Mouse (Mus musculus) myocyte (in vitro differentiated cells): ENCODE results near the gene Noxa1. TPM values are rescaled to one million over a fixed set of nuclear protein-coding genes. Genes with fewer than 3 reads are reported as not detected.
A peak's percentile ranks its signal among the peaks of the same experiment; 100 is the strongest.

Source experiments
- H3K27me3 ChIP-seq: one replicate; pipeline ENCODE4 v1.6.1; 2011; ENCODE audit not compliant: control insufficient read depth, insufficient read depth, insufficient read length
- H3K36me3 ChIP-seq: one replicate; pipeline ENCODE4 v1.6.1; 2011; ENCODE audit not compliant: control insufficient read depth, insufficient read depth
- H3K4me2 ChIP-seq: one replicate; pipeline ENCODE4 v1.6.1; 2011; ENCODE audit warnings: low read depth, control low read depth
- H3K4me3 ChIP-seq: one replicate; pipeline ENCODE4 v1.5.1; 2011; ENCODE audit warnings: mild to moderate bottlenecking, control low read depth, moderate library complexity
- H3K79me2 ChIP-seq: one replicate; pipeline ENCODE4 v1.6.1; 2011; ENCODE audit not compliant: control insufficient read depth, insufficient read depth
- H3ac ChIP-seq: one replicate; pipeline ENCODE4 v1.6.1; 2011; ENCODE audit not compliant: control insufficient read depth, insufficient read length
- CEBPB ChIP-seq: IDR thresholded peaks from 2 replicates; pipeline ENCODE4 v1.6.1; 2011; ENCODE audit warnings: mild to moderate bottlenecking, moderate library complexity; ENCODE audit not compliant: poor library complexity, insufficient read depth, severe bottlenecking
- E2F4 ChIP-seq: IDR thresholded peaks from one replicate; pipeline ENCODE4 v1.6.1; 2011; ENCODE audit warnings: mild to moderate bottlenecking, control low read depth, moderate library complexity; ENCODE audit not compliant: insufficient read depth
- MAX ChIP-seq: IDR thresholded peaks from one replicate; pipeline ENCODE4 v1.6.1; 2011; ENCODE audit warnings: low read depth, mild to moderate bottlenecking, control low read depth
- MYOD1 ChIP-seq, 3 experiments: IDR thresholded peaks; one replicate each; pipeline ENCODE4 v1.6.1; 2011; ENCODE audit warnings: control low read depth in 2 of 3, low read depth in 2 of 3, mild to moderate bottlenecking in 2 of 3, moderate library complexity in 1 of 3; ENCODE audit not compliant: insufficient read length in 2 of 3, control insufficient read depth in 1 of 3
- MYOG ChIP-seq, 3 experiments: IDR thresholded peaks; one replicate each; pipeline ENCODE4 v1.6.1; 2011; ENCODE audit warnings: control low read depth in 2 of 3, low read depth in 2 of 3, mild to moderate bottlenecking in 2 of 3; ENCODE audit not compliant: insufficient read length in 2 of 3, control insufficient read depth in 1 of 3, insufficient read depth in 1 of 3
- POLR2A ChIP-seq: IDR thresholded peaks from one replicate; pipeline ENCODE4 v1.6.1; 2011; ENCODE audit warnings: low read depth, mild to moderate bottlenecking, control low read depth, moderate library complexity; ENCODE audit not compliant: insufficient read length
- POLR2AphosphoS2 ChIP-seq: IDR thresholded peaks from one replicate; pipeline ENCODE4 v1.6.1; 2011; ENCODE audit warnings: low read depth, control low read depth; ENCODE audit not compliant: insufficient read length
- REST ChIP-seq: IDR thresholded peaks from one replicate; pipeline ENCODE4 v1.6.1; 2011; ENCODE audit warnings: mild to moderate bottlenecking, control low read depth, moderate library complexity; ENCODE audit not compliant: insufficient read depth, insufficient read length
- SRF ChIP-seq: IDR thresholded peaks from one replicate; pipeline ENCODE4 v1.6.1; 2011; ENCODE audit warnings: low read depth; ENCODE audit not compliant: control insufficient read depth, insufficient read length
- TCF12 ChIP-seq: IDR thresholded peaks from one replicate; pipeline ENCODE4 v1.6.1; 2011; ENCODE audit warnings: mild to moderate bottlenecking, control low read depth; ENCODE audit not compliant: poor library complexity, insufficient read depth, severe bottlenecking
- TCF3 ChIP-seq: IDR thresholded peaks from one replicate; pipeline ENCODE4 v1.6.1; 2011; ENCODE audit warnings: low read depth, control low read depth; ENCODE audit not compliant: insufficient read length
- USF1 ChIP-seq: IDR thresholded peaks from one replicate; pipeline ENCODE4 v1.6.1; 2011; ENCODE audit warnings: low read depth, mild to moderate bottlenecking, control low read depth, moderate library complexity
- polyA plus RNA-seq: library from polyadenylated mRNA; unstranded; fragments of >200 nt; fragmentation: generic; extraction: Trizol; gene quantifications from one replicate; pipeline ENCODE4 v1.2.1, GENCODE M21; 2012; ENCODE audit warnings: missing spikeins

Noxa1 gene
- polyA plus RNA-seq, 1 experiment, result not detected

DNA sequence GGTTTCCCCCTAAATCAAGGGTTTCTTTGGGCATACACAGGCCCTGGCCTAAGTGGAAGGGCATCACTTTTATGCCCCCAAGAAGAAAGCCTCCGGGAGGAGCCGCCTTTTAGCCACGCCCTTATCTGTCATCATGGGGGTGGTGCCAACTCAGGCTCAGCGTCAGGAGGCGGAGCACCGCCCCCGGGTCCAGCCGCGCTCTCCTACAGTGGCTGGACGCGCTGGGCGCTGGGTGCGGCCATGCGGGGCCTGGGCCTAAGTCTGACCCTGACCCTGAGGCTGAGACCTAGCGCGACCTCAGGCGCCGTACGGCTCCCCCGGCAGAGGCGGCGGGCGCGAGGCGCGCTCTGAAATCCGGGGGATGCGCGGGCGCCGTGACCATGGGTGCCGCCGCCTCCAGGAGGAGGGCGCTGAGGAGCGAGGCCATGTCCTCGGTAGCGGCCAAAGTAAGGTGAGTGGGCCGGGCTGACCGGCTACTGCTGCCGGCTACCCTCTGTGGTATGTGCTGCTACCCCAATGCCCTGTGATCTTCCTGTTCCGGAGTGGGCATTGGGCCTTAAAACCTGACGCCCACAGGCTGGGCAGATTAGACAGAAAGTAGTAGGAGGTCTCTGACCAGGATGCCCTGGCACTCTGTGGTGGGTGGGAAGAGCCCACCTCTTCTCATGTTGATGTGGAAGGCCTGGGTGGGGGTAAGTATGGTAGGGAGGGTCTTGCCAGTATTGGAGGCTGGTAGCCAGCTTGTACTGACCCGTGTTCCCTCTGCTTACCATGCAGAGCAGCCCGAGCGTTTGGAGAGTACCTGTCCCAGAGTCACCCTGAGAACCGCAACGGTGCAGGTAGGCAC is 40.5 kb downstream of the Noxa1 start, which contains the start of gene Nsmf:
Nsmf (plus strand) TSS at position 135 of the 847 bp plus-strand sequence.
- peak in 1 of 3 experiments; percentile 17 for TF ChIP-seq MYOG (IDR thresholded peaks at IDR 0.05; ENCODE audit: control insufficient read depth in 1 of 3, insufficient read depth in 1 of 3, insufficient read length in 2 of 3, low read depth in 2 of 3)
- no peak for TF ChIP-seq MAX
- TF ChIP-seq POLR2AphosphoS2, result peak; percentile 93
- TF ChIP-seq MYOD1 (IDR thresholded peaks at IDR 0.05; ENCODE audit: control insufficient read depth in 1 of 3, insufficient read length in 2 of 3, low read depth in 2 of 3), result peak in 1 of 3 experiments; percentile 10
- TF ChIP-seq POLR2A, result peak; percentile 98

DNA sequence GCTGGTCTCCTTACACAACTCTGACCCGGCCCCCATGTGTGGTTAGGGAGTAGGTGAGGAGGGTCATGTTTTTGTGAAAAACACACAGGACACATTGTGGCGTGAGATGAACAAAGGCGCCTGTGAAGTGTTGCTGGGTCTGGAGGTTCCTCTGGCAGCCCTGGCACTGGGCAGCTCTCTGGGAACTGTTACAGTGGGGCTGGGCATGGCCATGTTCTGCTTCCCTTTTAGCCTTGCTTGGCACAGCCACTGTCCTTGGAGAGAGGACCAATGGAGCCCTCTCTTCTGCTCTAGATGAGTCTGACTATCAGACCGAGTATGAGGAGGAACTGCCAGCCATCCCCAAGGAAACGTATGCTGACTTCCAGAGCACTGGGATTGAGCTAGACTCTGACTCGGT is 41.8 kb downstream of the Noxa1 start:
- Histone ChIP-seq H3ac (no peak overlapping the region), H3K27me3 (no peaks in the 10 kb centered on the region), H3K79me2 (peaks cover 6% of the 10 kb centered on the region), H3K4me3 (no peak overlapping the region), H3K4me2 (no peak overlapping the region), H3K36me3 (no peaks in the 10 kb centered on the region)
- TF ChIP-seq MAX, result no peak
- TF ChIP-seq REST, result no peak
- no peak for TF ChIP-seq E2F4
- no peak for TF ChIP-seq POLR2AphosphoS2
- no peak for TF ChIP-seq SRF
- no peak for TF ChIP-seq TCF3

More for the DNA sequence above, 40.5 kb downstream of the Noxa1 start, which contains the start of gene Nsmf:
- Histone ChIP-seq H3K4me3 (peak within 1 kb of the TSS; percentile 70), H3K4me2 (peak within 1 kb of the TSS; percentile 94), H3ac (peak within 1 kb of the TSS; percentile 30), H3K79me2 (peaks cover 6% of the 10 kb centered on the region), H3K36me3 (no peaks in the 10 kb centered on the region), H3K27me3 (no peaks in the 10 kb centered on the region)

DNA sequence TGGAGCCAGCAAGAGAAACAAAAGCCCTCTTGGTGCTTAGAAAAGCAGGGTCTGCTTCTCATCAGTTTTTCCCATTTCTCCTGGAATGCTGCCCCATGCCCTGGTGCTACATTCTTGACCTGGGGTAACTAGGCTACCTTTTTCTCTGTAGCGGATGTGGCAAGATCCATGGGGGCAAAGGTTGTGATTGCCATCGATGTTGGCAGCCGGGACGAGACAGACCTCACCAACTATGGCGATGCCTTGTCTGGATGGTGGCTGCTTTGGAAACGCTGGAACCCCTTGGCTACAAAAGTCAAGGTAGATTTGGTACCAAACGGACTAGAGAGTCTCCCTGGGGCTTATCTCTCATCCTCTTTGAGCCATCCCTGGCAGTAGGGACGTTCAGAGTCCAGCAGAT is 43.5 kb downstream of the Noxa1 start:
- Histone ChIP-seq H3K4me2 (no peak overlapping the region), H3K79me2 (peaks cover 6% of the 10 kb centered on the region), H3K27me3 (no peaks in the 10 kb centered on the region), H3K36me3 (no peaks in the 10 kb centered on the region), H3K4me3 (no peak overlapping the region), H3ac (no peak overlapping the region)
- TF ChIP-seq MYOG (IDR thresholded peaks at IDR 0.05; ENCODE audit: control insufficient read depth in 1 of 3, insufficient read depth in 1 of 3, insufficient read length in 2 of 3, low read depth in 2 of 3) (no peak), USF1 (no peak), E2F4 (no peak), TCF12 (no peak), MAX (no peak), SRF (no peak), POLR2AphosphoS2 (no peak), POLR2A (no peak), TCF3 (no peak), CEBPB (no peak), REST (no peak), MYOD1 (IDR thresholded peaks at IDR 0.05; ENCODE audit: control insufficient read depth in 1 of 3, insufficient read length in 2 of 3, low read depth in 2 of 3) (no peak)

DNA sequence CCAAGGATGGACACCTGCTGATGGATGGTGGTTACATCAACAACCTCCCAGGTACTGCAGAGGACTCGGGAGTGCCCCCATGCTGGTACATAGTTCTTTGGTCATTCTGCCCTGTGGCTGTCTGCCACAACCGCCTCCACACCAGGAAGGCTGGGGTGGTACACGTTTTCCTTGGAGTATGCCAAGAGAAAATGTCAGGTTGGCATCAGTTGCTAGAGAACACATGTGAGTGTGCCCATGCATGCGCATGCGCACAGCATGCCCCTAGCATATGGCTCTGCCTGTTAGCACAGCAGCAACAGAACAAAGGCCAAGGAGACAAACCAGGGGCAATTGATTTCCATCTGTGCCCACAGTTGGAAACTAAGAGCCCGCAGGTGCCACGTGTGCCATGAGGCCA is 44.0 kb downstream of the Noxa1 start:
- H3ac ChIP-seq, result no peak overlapping the region
- no peaks in the 10 kb centered on the region for H3K36me3 ChIP-seq
- no peak overlapping the region for H3K4me3 ChIP-seq
- H3K27me3 ChIP-seq, result no peaks in the 10 kb centered on the region
- TF ChIP-seq MYOG (IDR thresholded peaks at IDR 0.05; ENCODE audit: control insufficient read depth in 1 of 3, insufficient read depth in 1 of 3, insufficient read length in 2 of 3, low read depth in 2 of 3), result no peak
- TF ChIP-seq CEBPB, result no peak
- no peak for TF ChIP-seq E2F4
- TF ChIP-seq MYOD1 (IDR thresholded peaks at IDR 0.05; ENCODE audit: control insufficient read depth in 1 of 3, insufficient read length in 2 of 3, low read depth in 2 of 3), result no peak
- no peak for TF ChIP-seq SRF
- no peak for TF ChIP-seq TCF3
- TF ChIP-seq TCF12, result no peak
- no peak for TF ChIP-seq MAX
- TF ChIP-seq POLR2A, result no peak
- no peak for TF ChIP-seq POLR2AphosphoS2
- TF ChIP-seq USF1, result no peak
- no peak for TF ChIP-seq REST
- H3K79me2 ChIP-seq, result peaks cover 6% of the 10 kb centered on the region
- H3K4me2 ChIP-seq, result no peak overlapping the region

DNA sequence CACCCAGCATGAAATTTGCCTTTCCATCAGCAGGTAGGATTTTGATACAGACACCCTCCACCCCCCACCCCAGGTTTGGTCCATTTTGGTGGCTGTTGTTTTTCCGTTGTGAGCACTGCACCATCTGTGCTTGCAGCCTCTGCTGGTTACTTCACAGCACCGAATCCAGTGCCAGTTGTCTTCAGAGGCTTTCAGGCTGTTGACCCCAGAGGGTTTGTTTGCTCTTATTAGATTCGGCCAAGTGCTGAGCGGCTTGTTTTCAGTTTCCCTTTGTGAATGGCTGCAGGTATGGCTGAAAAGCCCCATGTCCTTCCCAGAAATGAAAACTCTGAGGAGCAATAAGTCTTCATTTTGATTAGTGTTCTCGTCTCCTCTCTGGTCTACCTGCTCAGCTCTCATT is 54.9 kb downstream of the Noxa1 start:
- Histone ChIP-seq H3K4me2 (no peak overlapping the region), H3K4me3 (no peak overlapping the region), H3ac (no peak overlapping the region), H3K36me3 (no peaks in the 10 kb centered on the region), H3K79me2 (no peaks in the 10 kb centered on the region), H3K27me3 (no peaks in the 10 kb centered on the region)
- TF ChIP-seq TCF3, result no peak

Other genes with a start within 250 kb of the Noxa1 start
- 14.8 TPM for gene Ehmt1, start 175.5 kb downstream of the Noxa1 start, polyA plus RNA-seq
- 4.8 TPM for gene Arrdc1, start 159.9 kb downstream of the Noxa1 start, polyA plus RNA-seq
- gene Zmynd19, start 145.4 kb downstream of the Noxa1 start, polyA plus RNA-seq, result 21.7 TPM
- 11.7 TPM for gene Dph7, start 132.7 kb downstream of the Noxa1 start, polyA plus RNA-seq
- 79.7 TPM for gene Mrpl41, start 120.1 kb downstream of the Noxa1 start, polyA plus RNA-seq
- 8.8 TPM for gene Pnpla7, start 119.1 kb downstream of the Noxa1 start, polyA plus RNA-seq
- gene Nsmf, start 40.8 kb downstream of the Noxa1 start, polyA plus RNA-seq, result 33.7 TPM
- not detected for gene Entpd8, start 14.8 kb downstream of the Noxa1 start, polyA plus RNA-seq
- gene Nrarp, start 85.6 kb upstream of the Noxa1 start, polyA plus RNA-seq, result 1.3 TPM
- 9.2 TPM for gene Tor4a, start 101.7 kb upstream of the Noxa1 start, polyA plus RNA-seq
- 55.8 TPM for gene Nelfb, start 116.3 kb upstream of the Noxa1 start, polyA plus RNA-seq
- gene Stpg3, start 119.5 kb upstream of the Noxa1 start, polyA plus RNA-seq, result not detected
- gene Fam166a, start 123.6 kb upstream of the Noxa1 start, polyA plus RNA-seq, result 0.48 TPM
- gene Tubb4b, start 129.6 kb upstream of the Noxa1 start, polyA plus RNA-seq, result 359 TPM
- gene Slc34a3, start 139.2 kb upstream of the Noxa1 start, polyA plus RNA-seq, result not detected
- gene Rnf224, start 141.6 kb upstream of the Noxa1 start, polyA plus RNA-seq, result not detected
- gene Rnf208, start 147.1 kb upstream of the Noxa1 start, polyA plus RNA-seq, result 0.59 TPM
- not detected for gene Cysrt1, start 147.3 kb upstream of the Noxa1 start, polyA plus RNA-seq
- 4.5 TPM for gene AL732309.1, start 151.7 kb upstream of the Noxa1 start, polyA plus RNA-seq
- gene Tmem203, start 160.3 kb upstream of the Noxa1 start, polyA plus RNA-seq, result 47.2 TPM
- gene Tprn, start 167.5 kb upstream of the Noxa1 start, polyA plus RNA-seq, result 5.5 TPM
- gene Ssna1, start 177.3 kb upstream of the Noxa1 start, polyA plus RNA-seq, result 106 TPM
- gene Anapc2, start 177.3 kb upstream of the Noxa1 start, polyA plus RNA-seq, result 97.9 TPM
- gene Tmem210, start 193.0 kb upstream of the Noxa1 start, polyA plus RNA-seq, result 0.40 TPM
- 1.6 TPM for gene Lrrc26, start 194.8 kb upstream of the Noxa1 start, polyA plus RNA-seq
- 0.12 TPM for gene Grin1, start 224.0 kb upstream of the Noxa1 start, polyA plus RNA-seq
- 46.3 TPM for gene Man1b1, start 237.2 kb upstream of the Noxa1 start, polyA plus RNA-seq